Mouse (Mus musculus) midbrain, embryonic 10.5 days (tissue): ENCODE measurements at regions not wholly inside any gene's neighbourhood (a gene's known extent, or its start where the extent isn't known, plus 50 kb on each side); places are given as distances from the start of the nearest gene placed in this dataset.
A peak's percentile ranks its signal among the peaks of the same experiment; 100 is the strongest.

ENCODE experiments used
- DNase-seq: peaks from one replicate; pipeline ENCODE4 v3.0.0-alpha.2; 2017; ENCODE audit warnings: low spot score
- H3K27ac ChIP-seq: fragments of 300-500 bp; sonication (generic); replicated peaks from 2 replicates; pipeline ENCODE4 v1.5.1; 2016; ENCODE audit warnings: mild to moderate bottlenecking
- H3K27me3 ChIP-seq: fragments of 300-500 bp; sonication (generic); 2 replicates; pipeline ENCODE4 v1.6.1; 2016; ENCODE audit warnings: low read depth, mild to moderate bottlenecking; ENCODE audit not compliant: poor library complexity, severe bottlenecking
- H3K36me3 ChIP-seq: fragments of 300-500 bp; sonication (generic); 2 replicates; pipeline ENCODE4 v1.6.1; 2016; ENCODE audit warnings: mild to moderate bottlenecking, moderate library complexity
- H3K4me1 ChIP-seq: fragments of 300-500 bp; sonication (generic); 2 replicates; pipeline ENCODE4 v1.6.1; 2016
- H3K4me3 ChIP-seq: fragments of 300-500 bp; sonication (generic); 2 replicates; pipeline ENCODE4 v1.5.1; 2016; ENCODE audit warnings: mild to moderate bottlenecking, moderate library complexity
- H3K9me3 ChIP-seq: fragments of 300-500 bp; sonication (generic); replicated peaks from 2 replicates; pipeline ENCODE4 v1.6.1; 2016; ENCODE audit warnings: mild to moderate bottlenecking
- WGBS: fragments of 180-500 bp; shearing (Covaris S2); methylation state at CpG from one replicate; pipeline ENCODE4 v1.1.7; 2016; 5-methylcytosine and 5-hydroxymethylcytosine counted together

GRCm38 (mm10) chr8:115428528-115429290 lies 278.9 kb downstream of the Maf start:
- H3K36me3 ChIP-seq: no peaks in the 10 kb centered on the region
- no peak for DNase-seq
- no peak overlapping the region for H3K4me3 ChIP-seq
- 89% methylated on average over 15 of the region's 15 CpGs for WGBS
- H3K27ac ChIP-seq: no peak overlapping the region
- peaks cover 11% of the 10 kb centered on the region for H3K4me1 ChIP-seq
- H3K27me3 ChIP-seq: peaks cover 90% of the 10 kb centered on the region
- no peaks in the 10 kb centered on the region for H3K9me3 ChIP-seq

DNA sequence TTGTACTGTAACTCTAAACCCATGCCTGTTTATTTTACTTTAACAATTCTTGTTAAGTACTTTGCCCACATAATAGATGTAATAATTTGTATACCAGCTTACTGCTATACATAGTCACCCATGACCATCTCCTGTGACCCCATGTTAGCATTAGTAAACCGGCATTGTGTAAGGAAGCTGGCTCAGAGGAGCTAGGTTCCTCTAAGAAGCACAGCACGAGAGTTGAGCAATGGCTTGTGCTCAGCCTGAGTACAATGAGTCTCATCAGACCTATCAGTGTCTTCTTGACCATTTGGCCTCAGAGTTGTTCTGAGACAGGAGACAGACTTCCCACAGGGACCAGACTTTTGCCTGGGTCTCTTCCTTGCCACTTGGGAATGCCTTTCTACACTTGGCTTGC lies 279.6 kb downstream of the Maf start:
- 82% methylated on average over 2 of the region's 2 CpGs for WGBS
- Histone ChIP-seq H3K27ac (no peak overlapping the region), H3K4me1 (peaks cover 11% of the 10 kb centered on the region), H3K4me3 (no peak overlapping the region), H3K27me3 (peaks cover 90% of the 10 kb centered on the region), H3K9me3 (no peaks in the 10 kb centered on the region), H3K36me3 (no peaks in the 10 kb centered on the region)
- DNase-seq: no peak

GRCm38 (mm10) chr8:115427490-115427889 lies 280.1 kb downstream of the Maf start:
- WGBS: 69% methylated on average over 3 of the region's 3 CpGs
- peaks cover 90% of the 10 kb centered on the region for H3K27me3 ChIP-seq

DNA sequence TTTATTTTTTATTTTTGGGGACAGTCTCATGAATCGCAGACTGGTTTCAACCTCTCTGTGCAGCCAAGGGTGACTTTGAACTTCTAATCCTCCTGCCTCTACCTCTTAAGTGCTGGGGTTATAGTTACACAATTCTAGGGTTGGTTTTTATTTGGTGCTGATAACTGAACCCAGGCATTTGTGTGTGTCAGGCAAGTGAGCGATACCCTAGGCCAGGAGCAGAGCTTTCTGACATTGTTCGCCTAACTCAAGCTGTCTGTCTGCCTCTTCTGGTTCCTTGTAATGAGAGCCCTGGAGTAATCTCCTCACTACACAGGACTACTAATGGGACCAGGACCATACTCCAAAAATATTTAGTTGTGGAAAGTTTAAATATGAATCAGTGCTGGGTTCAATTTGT lies 281.1 kb downstream of the Maf start:
- peaks cover 11% of the 10 kb centered on the region for H3K4me1 ChIP-seq
- peaks cover 91% of the 10 kb centered on the region for H3K27me3 ChIP-seq
- no peak overlapping the region for H3K27ac ChIP-seq
- H3K36me3 ChIP-seq: no peaks in the 10 kb centered on the region
- no peak for DNase-seq
- 89% methylated on average over 3 of the region's 3 CpGs for WGBS
- no peak overlapping the region for H3K4me3 ChIP-seq
- H3K9me3 ChIP-seq: no peaks in the 10 kb centered on the region

More at GRCm38 (mm10) chr8:115427490-115427889, 280.1 kb downstream of the Maf start:
- no peak overlapping the region for H3K4me3 ChIP-seq
- no peaks in the 10 kb centered on the region for H3K36me3 ChIP-seq
- H3K27ac ChIP-seq: no peak overlapping the region
- DNase-seq: no peak
- H3K4me1 ChIP-seq: peaks cover 11% of the 10 kb centered on the region
- no peaks in the 10 kb centered on the region for H3K9me3 ChIP-seq

GRCm38 (mm10) chr8:115425360-115425759 lies 282.2 kb downstream of the Maf start:
- no peak overlapping the region for H3K4me3 ChIP-seq
- no peak overlapping the region for H3K27ac ChIP-seq
- no peak for DNase-seq
- H3K9me3 ChIP-seq: no peaks in the 10 kb centered on the region
- H3K27me3 ChIP-seq: peaks cover 89% of the 10 kb centered on the region
- H3K36me3 ChIP-seq: no peaks in the 10 kb centered on the region
- WGBS: 59% methylated on average over 2 of the region's 2 CpGs
- peaks cover 11% of the 10 kb centered on the region for H3K4me1 ChIP-seq

GRCm38 (mm10) chr8:115423682-115424081 lies 283.9 kb downstream of the Maf start:
- Histone ChIP-seq H3K4me1 (peaks cover 16% of the 10 kb centered on the region), H3K4me3 (no peak overlapping the region), H3K27ac (no peak overlapping the region), H3K27me3 (peaks cover 86% of the 10 kb centered on the region), H3K36me3 (no peaks in the 10 kb centered on the region), H3K9me3 (no peaks in the 10 kb centered on the region)
- DNase-seq: no peak
- 90% methylated on average over 2 of the region's 2 CpGs for WGBS

DNA sequence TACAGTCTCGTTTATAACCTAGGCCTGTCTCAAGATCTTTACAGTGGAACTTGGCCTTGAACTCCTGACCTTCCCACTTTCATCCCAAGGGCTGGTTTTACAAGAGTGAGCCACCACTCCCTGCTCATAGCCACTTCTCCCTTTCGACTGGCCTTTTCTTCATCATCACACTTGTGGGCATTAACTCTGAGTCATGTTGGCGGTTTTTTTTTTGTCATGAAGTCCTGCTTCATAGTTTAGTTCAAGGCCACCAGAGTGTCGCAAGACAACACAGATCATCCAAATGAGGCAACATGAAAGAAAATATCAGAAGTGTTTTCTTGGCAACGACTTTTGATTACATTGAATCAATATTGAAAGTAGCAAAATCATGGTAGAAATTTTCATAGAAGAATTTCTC lies 284.5 kb downstream of the Maf start:
- 88% methylated on average over 5 of the region's 5 CpGs for WGBS

GRCm38 (mm10) chr8:115420536-115420935 lies 287.1 kb downstream of the Maf start:
- H3K9me3 ChIP-seq: no peaks in the 10 kb centered on the region
- no peak overlapping the region for H3K4me3 ChIP-seq
- H3K27me3 ChIP-seq: peaks cover 92% of the 10 kb centered on the region
- no peak for DNase-seq
- H3K36me3 ChIP-seq: no peaks in the 10 kb centered on the region
- 83% methylated on average over 3 of the region's 3 CpGs for WGBS
- H3K27ac ChIP-seq: no peak overlapping the region
- H3K4me1 ChIP-seq: peaks cover 12% of the 10 kb centered on the region

More for the DNA sequence above, 284.5 kb downstream of the Maf start:
- Histone ChIP-seq H3K9me3 (no peaks in the 10 kb centered on the region), H3K4me1 (peaks cover 16% of the 10 kb centered on the region), H3K36me3 (no peaks in the 10 kb centered on the region), H3K4me3 (no peak overlapping the region), H3K27ac (no peak overlapping the region), H3K27me3 (peaks cover 86% of the 10 kb centered on the region)
- DNase-seq: no peak

- no peaks in the 10 kb centered on the region for H3K9me3 ChIP-seq
- WGBS: 46% methylated on average over 6 of the region's 6 CpGs
- no peaks in the 10 kb centered on the region for H3K36me3 ChIP-seq
- no peak for DNase-seq
- no peak overlapping the region for H3K4me3 ChIP-seq
- H3K27ac ChIP-seq: no peak overlapping the region
- peaks cover 90% of the 10 kb centered on the region for H3K27me3 ChIP-seq
- H3K4me1 ChIP-seq: peaks cover 7% of the 10 kb centered on the region
Measured at GRCm38 (mm10) chr8:115420131-115420530, 287.5 kb downstream of the Maf start.

- H3K9me3 ChIP-seq: no peaks in the 10 kb centered on the region
- peaks cover 18% of the 10 kb centered on the region for H3K4me1 ChIP-seq
- DNase-seq: no peak
- H3K27ac ChIP-seq: no peak overlapping the region
- no peaks in the 10 kb centered on the region for H3K36me3 ChIP-seq
- WGBS: 46% methylated on average over 6 of the region's 6 CpGs
- peaks cover 69% of the 10 kb centered on the region for H3K27me3 ChIP-seq
- no peak overlapping the region for H3K4me3 ChIP-seq
Measured at GRCm38 (mm10) chr8:115418056-115418455, 289.5 kb downstream of the Maf start.

DNA sequence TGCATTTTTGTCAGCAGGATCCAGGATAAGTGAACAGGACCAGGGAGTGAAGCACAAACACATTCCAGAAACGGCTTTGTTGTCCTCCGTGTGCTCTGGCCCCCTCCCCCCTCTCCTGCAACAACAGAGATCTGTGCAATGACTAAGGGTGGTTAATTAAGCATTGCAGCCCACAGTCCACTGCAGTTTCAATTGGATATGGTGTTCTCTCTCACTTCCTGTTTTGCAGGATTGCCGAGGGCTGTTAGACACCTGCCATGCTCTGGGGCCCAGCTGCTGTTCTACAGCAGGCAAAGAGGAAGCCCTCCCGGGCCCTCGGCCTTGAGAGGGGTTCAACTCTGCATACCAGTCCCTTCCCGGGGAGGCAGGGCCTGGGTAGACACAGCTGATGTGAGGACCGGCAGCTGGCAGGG lies 293.5 kb downstream of the Maf start:
- Histone ChIP-seq H3K36me3 (no peaks in the 10 kb centered on the region), H3K27ac (peak overlapping the region; percentile 65), H3K9me3 (no peaks in the 10 kb centered on the region), H3K4me1 (peaks cover 14% of the 10 kb centered on the region), H3K27me3 (peaks cover 35% of the 10 kb centered on the region), H3K4me3 (no peak overlapping the region)
- peak; percentile 26 for DNase-seq
- 37% methylated on average over 7 of the region's 7 CpGs for WGBS

DNA sequence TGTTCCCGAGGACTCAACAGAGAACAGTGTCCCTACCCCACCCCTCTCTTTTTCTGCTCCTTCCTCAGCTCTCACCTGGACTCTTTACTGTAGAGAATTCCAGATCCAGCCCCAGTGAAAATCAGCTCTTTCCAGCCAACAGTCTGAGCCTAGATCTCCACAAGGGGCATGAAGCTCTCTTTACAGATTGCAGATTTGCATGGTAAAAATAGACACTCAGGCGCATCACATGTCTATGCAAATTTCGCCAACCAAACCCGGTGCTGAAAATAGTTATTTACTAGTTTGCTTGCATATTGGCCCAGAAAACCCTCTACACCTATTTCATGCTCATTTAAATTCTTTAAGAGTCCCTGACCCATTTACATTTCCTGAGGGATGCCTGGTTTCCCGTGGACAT lies 295.8 kb downstream of the Maf start:
- Histone ChIP-seq H3K4me1 (peaks cover 11% of the 10 kb centered on the region), H3K9me3 (no peaks in the 10 kb centered on the region), H3K27me3 (peaks cover 13% of the 10 kb centered on the region; the same call in 1 of the 2 replicates), H3K27ac (no peak overlapping the region), H3K36me3 (no peaks in the 10 kb centered on the region), H3K4me3 (no peak overlapping the region)
- WGBS: 89% methylated on average over 5 of the region's 5 CpGs
- DNase-seq: no peak

- Histone ChIP-seq H3K27ac (no peak overlapping the region), H3K9me3 (no peaks in the 10 kb centered on the region), H3K36me3 (no peaks in the 10 kb centered on the region), H3K4me1 (peaks cover 11% of the 10 kb centered on the region), H3K4me3 (no peak overlapping the region), H3K27me3 (peaks cover 7% of the 10 kb centered on the region; the same call in 1 of the 2 replicates)
- DNase-seq: no peak
- WGBS: 95% methylated on average over 4 of the region's 4 CpGs
Measured at GRCm38 (mm10) chr8:115411061-115411460, 296.5 kb downstream of the Maf start.
